Mouse (Mus musculus) megakaryocyte-erythroid progenitor cell, adult 5 weeks (primary cell): ENCODE data around the gene Vmn2r40. TPM values are rescaled to one million over a fixed set of nuclear protein-coding genes. Genes with fewer than 3 reads are reported as not detected.

Experiments
- polyA plus RNA-seq: library from polyadenylated mRNA; stranded (reverse); fragments of >175 nt; gene quantifications from 2 replicates; pipeline ENCODE4 v1.2.3, GENCODE M21; 2012

Gene Vmn2r40
- not detected in 2 replicates for polyA plus RNA-seq

GRCm38 (mm10) chr7:8931335-8931734 lies at the start of gene Vmn2r40:
Gene Vmn2r40 (minus strand): TSS chr7:8931435.

Other genes with a start within 250 kb of the Vmn2r40 start
- gene Vmn2r39, start 99.4 kb upstream of the Vmn2r40 start, polyA plus RNA-seq = not detected in 2 replicates
- gene Vmn2r38, start 166.4 kb upstream of the Vmn2r40 start, polyA plus RNA-seq = not detected in 2 replicates